Mouse (Mus musculus) hindbrain, embryonic 14.5 days (tissue): Measurements from ENCODE around the gene Bcar3. TPM values are rescaled to one million over a fixed set of nuclear protein-coding genes. Genes with fewer than 3 reads are reported as not detected.

ENCODE experiments used
- ATAC-seq: fragments of 200-750 bp; cut with Nextera tagmentation; 2 replicates; pipeline ENCODE4 v1.8.0; 2017; ENCODE audit warnings: moderate number of reproducible peaks, mild to moderate bottlenecking, moderate TSS enrichment, moderate library complexity; ENCODE audit not compliant: low FRiP score
- DNase-seq: peaks from one replicate; pipeline ENCODE4 v3.0.0-alpha.2; 2015; ENCODE audit warnings: low spot score
- H3K27ac ChIP-seq: fragments of 300-500 bp; sonication (generic); 2 replicates; pipeline ENCODE4 v1.5.1; 2014; ENCODE audit warnings: mild to moderate bottlenecking, moderate library complexity
- H3K27me3 ChIP-seq: fragments of 300-500 bp; sonication (generic); 2 replicates; pipeline ENCODE4 v1.6.1; 2014; ENCODE audit warnings: mild to moderate bottlenecking, low read length, mixed read lengths; ENCODE audit not compliant: control insufficient read depth, insufficient read depth
- H3K36me3 ChIP-seq: fragments of 300-500 bp; sonication (generic); replicated peaks from 2 replicates; pipeline ENCODE4 v1.6.1; 2014; ENCODE audit not compliant: control insufficient read depth, insufficient read depth
- H3K4me1 ChIP-seq: fragments of 300-500 bp; sonication (generic); replicated peaks from 2 replicates; pipeline ENCODE4 v1.6.1; 2014; ENCODE audit warnings: antibody characterized with exemption, low read length, mixed read lengths; ENCODE audit not compliant: control insufficient read depth, insufficient read depth
- H3K4me2 ChIP-seq: fragments of 300-500 bp; sonication (generic); replicated peaks from 2 replicates; pipeline ENCODE4 v1.6.1; 2014; ENCODE audit warnings: mild to moderate bottlenecking, moderate library complexity
- H3K4me3 ChIP-seq: fragments of 300-500 bp; sonication (generic); replicated peaks from 2 replicates; pipeline ENCODE4 v1.5.1; 2014; ENCODE audit warnings: mild to moderate bottlenecking, low read length
- H3K9ac ChIP-seq: fragments of 300-500 bp; sonication (generic); 2 replicates; pipeline ENCODE4 v1.6.1; 2014
- H3K9me3 ChIP-seq: fragments of 300-500 bp; sonication (generic); 2 replicates; pipeline ENCODE4 v1.6.1; 2016; ENCODE audit warnings: low read length; ENCODE audit not compliant: control insufficient read depth
- WGBS: fragments of 180-500 bp; shearing (Covaris S2); extraction: QIAGEN DNeasy Blood & Tissue Kit; methylation state at CpG from one replicate; pipeline ENCODE4 v1.1.7; 2014; 5-methylcytosine and 5-hydroxymethylcytosine counted together
- polyA plus RNA-seq: library from polyadenylated mRNA; unstranded; fragments of >200 nt; fragmentation: Nextera tagmentation; extraction: Ambion mirVana; gene quantifications from 2 replicates; pipeline ENCODE4 v1.2.1, GENCODE M21; 2014

The Bcar3 gene
- polyA plus RNA-seq, 1 experiment from 2014 or later: 6.2 TPM

DNA sequence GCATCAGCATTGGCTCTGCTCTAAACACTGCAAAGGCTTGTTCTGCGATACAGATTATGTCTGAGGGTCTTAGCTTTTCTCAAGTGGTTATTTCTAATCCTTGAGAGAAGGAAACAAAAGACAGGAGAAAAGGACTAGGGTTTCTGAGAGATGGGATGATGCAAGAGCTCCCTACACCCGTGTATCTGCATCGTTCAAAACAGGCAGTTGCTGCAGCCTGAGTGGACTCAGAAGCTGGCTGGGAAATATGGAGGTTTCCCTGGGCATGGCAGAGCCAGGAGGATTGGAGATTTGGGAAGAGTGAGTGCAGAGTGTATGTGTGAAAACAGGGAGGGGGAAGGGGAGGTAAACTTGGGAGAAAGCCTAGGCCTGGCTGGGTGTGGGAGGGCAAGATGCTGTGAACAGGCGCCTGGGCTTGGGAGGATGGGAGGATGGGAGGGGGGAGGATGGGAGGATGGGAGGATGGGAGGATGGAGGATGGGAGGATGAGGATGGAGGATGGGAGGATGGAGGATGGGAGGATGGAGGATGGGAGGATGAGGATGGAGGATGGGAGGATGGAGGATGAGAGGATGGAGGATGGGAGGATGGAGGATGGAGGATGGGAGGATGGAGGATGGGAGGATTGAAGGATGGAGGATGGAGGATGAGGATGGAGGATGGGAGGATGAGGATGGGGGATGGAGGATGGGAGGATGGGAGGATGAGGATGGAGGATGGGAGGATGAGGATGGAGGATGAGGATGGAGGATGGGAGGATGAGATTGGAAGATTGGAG, 14.1 kb downstream of the Bcar3 start:
- no peak overlapping the region for H3K4me2 ChIP-seq
- no peaks in the 10 kb centered on the region for H3K9me3 ChIP-seq
- H3K4me3 ChIP-seq: no peak overlapping the region
- H3K27me3 ChIP-seq: no peaks in the 10 kb centered on the region
- 71% methylated on average over 4 of the region's 4 CpGs for WGBS
- DNase-seq (no peak), ATAC-seq (no peak)
- no peaks in the 10 kb centered on the region for H3K4me1 ChIP-seq
- H3K9ac ChIP-seq: no peak overlapping the region
- H3K36me3 ChIP-seq: no peaks in the 10 kb centered on the region
- H3K27ac ChIP-seq: no peak overlapping the region

DNA sequence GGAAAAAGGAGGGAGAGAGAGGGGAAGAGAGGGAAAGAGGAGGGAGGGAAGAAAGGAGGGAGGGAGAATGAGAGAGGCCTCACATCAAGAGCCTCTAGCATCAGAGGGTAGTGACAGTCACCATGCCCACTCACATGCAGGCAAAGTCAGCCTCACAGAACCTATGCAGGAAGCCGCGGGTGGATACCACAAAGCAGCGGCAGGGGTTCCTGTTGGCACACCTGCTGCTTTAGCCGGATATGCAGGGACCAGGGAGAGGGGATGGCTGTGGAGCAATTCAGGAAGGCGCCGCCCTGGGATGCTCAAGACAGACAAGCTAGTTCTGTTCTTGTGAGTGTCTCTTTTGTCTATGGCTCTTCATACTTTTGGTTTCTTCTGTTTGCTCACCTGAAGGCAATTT, 15.0 kb downstream of the Bcar3 start:
- Histone ChIP-seq H3K4me2 (no peak overlapping the region), H3K9me3 (no peaks in the 10 kb centered on the region), H3K36me3 (no peaks in the 10 kb centered on the region), H3K27ac (no peak overlapping the region), H3K4me3 (no peak overlapping the region), H3K4me1 (no peaks in the 10 kb centered on the region), H3K9ac (no peak overlapping the region), H3K27me3 (no peaks in the 10 kb centered on the region)
- ATAC-seq (no peak), DNase-seq (no peak)
- 35% methylated on average over 6 of the region's 6 CpGs for WGBS

DNA sequence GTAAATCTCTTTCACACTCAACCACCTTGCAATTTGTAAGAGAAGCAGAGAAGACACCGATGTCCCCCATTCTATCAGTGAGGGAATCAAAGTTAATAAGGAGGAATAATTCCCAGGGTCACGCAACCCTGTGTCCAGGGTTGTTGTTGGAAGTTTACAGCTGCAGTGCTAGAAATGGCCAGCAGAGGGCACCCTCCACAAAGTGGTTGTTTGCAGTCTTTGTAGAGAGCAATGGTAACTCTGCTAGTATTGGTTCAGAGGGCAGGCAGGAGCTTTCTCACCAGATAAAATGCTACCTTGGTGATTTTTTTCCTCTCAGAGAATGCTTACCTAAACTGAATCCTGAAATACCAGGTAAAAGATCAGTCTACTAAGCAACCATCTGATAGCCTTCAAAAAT, 18.1 kb downstream of the Bcar3 start:
- no peaks in the 10 kb centered on the region; the same call in 1 of the 2 replicates for H3K4me1 ChIP-seq
- H3K27ac ChIP-seq: no peak overlapping the region
- peak; percentile 93 for DNase-seq
- 0 out of 2 replicates have a peak, but pooled peaks have one; percentile 39 for ATAC-seq
- no peaks in the 10 kb centered on the region for H3K9me3 ChIP-seq
- H3K36me3 ChIP-seq: no peaks in the 10 kb centered on the region
- no peaks in the 10 kb centered on the region for H3K27me3 ChIP-seq
- H3K4me2 ChIP-seq: no peak overlapping the region
- no peak overlapping the region for H3K9ac ChIP-seq
- no peak overlapping the region for H3K4me3 ChIP-seq
- WGBS: 20% methylated on average over 2 of the region's 2 CpGs

DNA sequence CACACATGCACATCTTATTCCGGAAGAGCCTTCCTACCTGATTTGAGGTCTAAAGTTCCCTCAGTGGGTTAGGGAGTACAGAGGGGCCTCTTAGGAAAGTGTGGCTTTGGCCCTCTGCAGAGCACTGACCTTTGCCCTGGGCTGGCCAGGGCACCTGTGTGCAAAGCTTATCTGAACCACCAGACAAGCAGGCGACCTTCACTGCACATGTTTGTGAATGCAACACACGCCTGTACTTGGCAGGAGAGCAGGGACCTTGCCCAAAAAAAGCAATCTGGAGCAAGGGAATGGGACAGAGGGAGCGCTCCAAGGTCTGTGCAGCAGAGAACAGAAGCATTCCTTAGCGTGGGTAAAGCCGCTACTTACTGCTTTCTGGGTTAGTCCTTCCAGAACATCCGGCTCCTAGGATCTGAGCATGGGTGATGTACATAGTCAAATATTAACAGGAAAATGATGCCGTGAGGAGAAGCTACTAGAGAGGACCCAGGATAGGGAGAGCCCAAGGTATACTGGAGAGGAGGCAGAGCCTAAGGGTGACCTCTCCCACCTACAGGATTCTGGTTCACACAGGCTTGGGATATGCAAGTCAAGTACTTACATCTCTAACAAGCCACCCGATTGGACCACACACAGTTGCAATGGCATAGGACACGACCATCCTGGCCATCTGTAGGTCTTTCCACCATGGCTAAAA, 19.1 kb downstream of the Bcar3 start:
- ATAC-seq (no peak), DNase-seq (no peak)
- no peaks in the 10 kb centered on the region for H3K27me3 ChIP-seq
- H3K9ac ChIP-seq: no peak overlapping the region
- H3K4me3 ChIP-seq: no peak overlapping the region
- H3K4me1 ChIP-seq: no peaks in the 10 kb centered on the region; the same call in 1 of the 2 replicates
- no peaks in the 10 kb centered on the region for H3K9me3 ChIP-seq
- 82% methylated on average over 10 of the region's 10 CpGs for WGBS
- H3K27ac ChIP-seq: no peak overlapping the region
- no peak overlapping the region for H3K4me2 ChIP-seq
- H3K36me3 ChIP-seq: no peaks in the 10 kb centered on the region

DNA sequence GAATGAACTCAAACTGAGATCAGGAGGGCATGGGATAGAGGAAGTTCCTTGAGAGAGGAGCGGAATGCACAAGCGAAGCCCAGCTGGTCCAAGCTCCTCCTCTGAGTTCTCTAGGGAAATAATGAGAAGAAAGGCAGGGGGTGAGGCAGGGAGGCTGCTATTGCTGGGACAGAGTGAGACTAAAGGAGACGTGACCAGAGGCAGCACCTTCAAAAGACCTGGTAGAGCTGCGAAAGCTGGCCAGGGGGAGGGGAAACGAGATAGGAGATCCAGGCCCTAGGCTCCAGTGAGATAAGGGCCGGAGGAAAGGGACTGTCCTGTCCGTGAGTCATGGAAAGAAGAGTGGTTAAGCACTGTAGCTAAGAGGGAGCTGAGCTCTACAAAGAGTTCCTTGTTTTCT, 20.0 kb downstream of the Bcar3 start:
- Histone ChIP-seq H3K9me3 (no peaks in the 10 kb centered on the region), H3K4me1 (no peaks in the 10 kb centered on the region; the same call in 1 of the 2 replicates), H3K27me3 (no peaks in the 10 kb centered on the region), H3K27ac (no peak overlapping the region), H3K4me3 (no peak overlapping the region), H3K4me2 (no peak overlapping the region), H3K36me3 (no peaks in the 10 kb centered on the region), H3K9ac (no peak overlapping the region)
- no peak for ATAC-seq
- no peak for DNase-seq
- WGBS: 52% methylated on average over 7 of the region's 7 CpGs

DNA sequence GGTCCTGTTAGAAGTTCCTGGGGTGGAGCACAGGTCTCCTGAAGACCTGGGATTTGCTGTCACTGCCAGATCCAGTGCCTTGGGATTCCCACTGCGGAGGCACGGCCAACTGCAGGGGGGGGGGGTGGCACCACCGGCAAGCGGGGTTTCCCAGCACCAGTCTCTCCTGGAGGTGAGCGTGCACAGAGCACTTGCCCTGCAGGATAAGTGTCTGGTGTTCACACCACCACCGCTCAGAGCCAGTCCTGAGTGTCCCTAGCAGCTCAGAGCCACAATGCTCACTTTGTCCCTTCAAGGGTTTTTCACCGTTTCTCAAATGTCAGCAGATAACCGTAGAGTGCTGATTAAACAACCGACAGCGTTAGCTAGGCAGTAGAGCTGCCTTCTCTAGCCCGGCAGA, 22.7 kb downstream of the Bcar3 start:
- no peak overlapping the region for H3K27ac ChIP-seq
- no peaks in the 10 kb centered on the region for H3K36me3 ChIP-seq
- ATAC-seq (0 out of 2 replicates have a peak, but pooled peaks have one; percentile 29), DNase-seq (no peak)
- H3K4me1 ChIP-seq: no peaks in the 10 kb centered on the region; the same call in 1 of the 2 replicates
- no peaks in the 10 kb centered on the region for H3K27me3 ChIP-seq
- H3K4me3 ChIP-seq: no peak overlapping the region
- peak overlapping the region; percentile 33 for H3K4me2 ChIP-seq
- no peak overlapping the region; the same call in 1 of the 2 replicates for H3K9ac ChIP-seq
- no peaks in the 10 kb centered on the region for H3K9me3 ChIP-seq
- 17% methylated on average over 11 of the region's 11 CpGs for WGBS

DNA sequence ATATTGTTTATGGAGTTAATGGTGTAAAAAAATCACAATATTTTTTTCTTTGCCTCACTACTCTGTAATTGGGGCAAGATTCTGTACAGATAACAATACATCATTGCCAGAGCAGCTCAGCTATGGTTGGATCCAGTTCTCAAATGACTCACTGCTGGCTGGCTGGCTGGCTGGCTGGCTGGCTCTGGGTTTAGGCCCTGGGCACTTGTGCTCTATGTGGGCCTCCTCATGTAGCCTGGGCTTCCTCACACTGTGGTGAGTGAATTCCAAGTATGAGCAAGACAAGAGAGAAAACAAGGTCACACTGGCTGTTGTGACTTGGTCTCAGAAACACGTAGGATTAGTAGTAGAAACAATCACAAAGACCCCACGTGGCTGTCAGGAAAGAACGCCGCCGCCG, 23.4 kb downstream of the Bcar3 start:
- ATAC-seq: no peak
- no peak overlapping the region for H3K9ac ChIP-seq
- WGBS: 93% methylated on average over 6 of the region's 6 CpGs

DNA sequence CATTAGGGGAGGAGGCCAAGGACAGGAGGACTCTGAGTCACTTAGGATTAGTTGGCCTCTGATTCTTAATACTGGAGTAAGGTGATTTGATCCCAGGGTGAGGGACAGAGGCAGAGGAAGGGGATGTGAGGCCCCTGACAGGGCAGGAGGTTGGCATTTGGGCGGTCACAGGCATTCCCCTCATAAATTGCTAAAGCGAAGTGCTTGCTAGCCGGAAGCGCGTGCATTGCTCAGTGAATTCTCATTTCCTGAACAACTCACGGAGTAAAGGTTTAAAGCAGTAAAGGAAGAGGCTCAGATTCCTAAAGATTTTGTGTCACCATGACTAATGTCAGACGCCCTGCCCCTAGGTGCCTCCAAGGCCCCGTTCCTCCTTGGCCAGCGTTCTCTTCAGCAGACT, 28.3 kb downstream of the Bcar3 start:
- no peak overlapping the region for H3K4me2 ChIP-seq
- no peak overlapping the region for H3K9ac ChIP-seq
- H3K4me3 ChIP-seq: no peak overlapping the region
- H3K4me1 ChIP-seq: no peaks in the 10 kb centered on the region
- ATAC-seq (no peak), DNase-seq (no peak)
- H3K9me3 ChIP-seq: no peaks in the 10 kb centered on the region
- 72% methylated on average over 9 of the region's 9 CpGs for WGBS
- no peaks in the 10 kb centered on the region for H3K27me3 ChIP-seq
- H3K36me3 ChIP-seq: no peaks in the 10 kb centered on the region
- H3K27ac ChIP-seq: no peak overlapping the region

More for the DNA sequence above, 23.4 kb downstream of the Bcar3 start:
- Histone ChIP-seq H3K4me2 (no peak overlapping the region), H3K4me3 (no peak overlapping the region), H3K27me3 (no peaks in the 10 kb centered on the region), H3K9me3 (no peaks in the 10 kb centered on the region), H3K4me1 (no peaks in the 10 kb centered on the region; the same call in 1 of the 2 replicates), H3K27ac (no peak overlapping the region), H3K36me3 (no peaks in the 10 kb centered on the region)
- DNase-seq: no peak

DNA sequence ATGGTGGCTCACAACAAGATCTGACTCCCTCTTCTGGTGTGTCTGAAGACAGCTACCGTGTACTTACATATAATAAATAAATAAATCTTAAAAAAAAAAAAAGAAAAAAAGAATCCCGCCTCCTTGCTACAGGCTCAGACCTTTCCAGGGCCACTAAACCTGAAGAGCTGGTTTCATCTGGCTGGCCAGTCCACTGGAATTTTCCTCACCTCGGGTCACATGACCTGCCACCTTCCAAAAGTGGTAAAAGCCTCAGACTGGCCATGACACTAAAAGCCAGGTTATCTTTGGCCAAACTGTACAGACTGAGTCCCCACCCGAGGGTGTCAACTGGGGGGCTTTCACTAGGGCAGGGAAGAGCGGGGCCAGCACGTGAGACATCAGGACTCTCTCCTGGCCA, 29.9 kb downstream of the Bcar3 start:
- 94% methylated on average over 6 of the region's 6 CpGs for WGBS
- ATAC-seq: no peak

More for the DNA sequence above, 29.9 kb downstream of the Bcar3 start:
- no peaks in the 10 kb centered on the region for H3K36me3 ChIP-seq
- H3K4me2 ChIP-seq: no peak overlapping the region
- no peak for DNase-seq
- H3K27ac ChIP-seq: no peak overlapping the region
- no peak overlapping the region for H3K4me3 ChIP-seq
- no peaks in the 10 kb centered on the region for H3K4me1 ChIP-seq
- H3K9me3 ChIP-seq: no peaks in the 10 kb centered on the region
- no peak overlapping the region for H3K9ac ChIP-seq
- H3K27me3 ChIP-seq: no peaks in the 10 kb centered on the region
